Mouse (Mus musculus): Measurements from ENCODE around the gene Sult1e1. TPM values are rescaled to one million over a fixed set of nuclear protein-coding genes. Genes with fewer than 3 reads are reported as not detected.

Sult1e1 gene
- polyA plus RNA-seq, 1 experiment from 2014 or later: not detected

GRCm38 (mm10) chr5:87573490-87573889 is 17.9 kb downstream of the Sult1e1 start:
- 62% methylated on average over 5 of the region's 5 CpGs for WGBS (ENCODE audit: insufficient replicate concordance)
- H3K9ac ChIP-seq (ENCODE audit: low read depth, low read length): no peak overlapping the region
- no peaks in the 10 kb centered on the region for H3K4me1 ChIP-seq (ENCODE audit: control insufficient read depth, insufficient read depth, low read length)
- no peaks in the 10 kb centered on the region for H3K27me3 ChIP-seq (ENCODE audit: control insufficient read depth, insufficient read depth, low read length)
- no peaks in the 10 kb centered on the region for H3K36me3 ChIP-seq (ENCODE audit: control insufficient read depth, insufficient read depth, low read length)
- no peak overlapping the region for H3K27ac ChIP-seq (ENCODE audit: low read depth, low read length)
- no peak overlapping the region for H3K4me2 ChIP-seq
- no peak overlapping the region for H3K4me3 ChIP-seq (ENCODE audit: low read depth, low read length)
- H3K9me3 ChIP-seq (replicated peaks; ENCODE audit: control insufficient read depth, low read length): no peaks in the 10 kb centered on the region
- no peak for ATAC-seq (replicated peaks; ENCODE audit: insufficient number of reproducible peaks, low FRiP score, low TSS enrichment)

DNA sequence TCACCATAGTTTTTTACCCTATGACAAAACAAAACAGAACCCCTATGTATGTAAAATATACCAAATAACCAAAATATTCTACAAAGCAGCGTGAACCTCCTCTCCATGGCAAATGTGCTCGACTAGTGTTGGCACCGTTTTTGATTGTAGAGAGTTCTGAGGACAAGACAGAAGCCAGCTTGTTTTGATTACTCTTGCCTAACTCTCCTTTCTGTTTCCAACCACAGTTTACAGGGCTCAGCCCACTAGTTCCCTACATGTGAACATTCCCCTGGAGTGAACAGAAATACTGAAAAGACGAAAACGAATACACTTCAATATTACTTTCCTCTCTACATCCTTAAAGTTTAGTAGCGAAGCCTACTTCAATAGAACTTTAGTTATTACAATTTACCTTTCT is 18.6 kb downstream of the Sult1e1 start:
- Histone ChIP-seq H3K9me3 (replicated peaks; ENCODE audit: control insufficient read depth, low read length) (no peaks in the 10 kb centered on the region), H3K4me2 (no peak overlapping the region), H3K27me3 (ENCODE audit: control insufficient read depth, insufficient read depth, low read length) (no peaks in the 10 kb centered on the region), H3K4me1 (ENCODE audit: control insufficient read depth, insufficient read depth, low read length) (no peaks in the 10 kb centered on the region), H3K4me3 (ENCODE audit: low read depth, low read length) (no peak overlapping the region), H3K27ac (ENCODE audit: low read depth, low read length) (no peak overlapping the region), H3K9ac (ENCODE audit: low read depth, low read length) (no peak overlapping the region), H3K36me3 (ENCODE audit: control insufficient read depth, insufficient read depth, low read length) (no peaks in the 10 kb centered on the region)
- WGBS (ENCODE audit: insufficient replicate concordance): 80% methylated on average over 6 of the region's 6 CpGs
- ATAC-seq (replicated peaks; ENCODE audit: insufficient number of reproducible peaks, low FRiP score, low TSS enrichment): no peak

DNA sequence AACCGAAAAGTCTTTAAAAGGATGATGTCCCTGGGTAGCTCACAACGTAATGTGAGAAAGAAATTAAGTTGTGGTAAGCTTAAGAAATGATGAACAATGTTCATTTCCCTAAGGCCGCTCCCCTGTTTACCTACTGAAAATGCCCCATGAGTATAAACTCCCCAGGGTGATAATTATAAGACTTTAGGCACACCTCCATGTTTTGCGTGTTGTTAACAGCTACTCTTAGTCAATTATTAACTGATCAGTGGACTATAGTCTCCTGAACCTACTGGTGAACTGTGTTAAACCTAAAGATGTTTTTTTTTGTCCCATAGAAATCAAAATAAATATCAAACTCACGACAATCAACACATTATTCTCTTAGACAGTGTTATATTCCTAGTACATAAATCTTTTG is 22.5 kb downstream of the Sult1e1 start, which contains the start of gene Sult1d1:
Gene Sult1d1 (minus strand): TSS at position 183 of the 400 bp plus-strand sequence.
- no peak for ATAC-seq (replicated peaks; ENCODE audit: insufficient number of reproducible peaks, low FRiP score, low TSS enrichment)

DNA sequence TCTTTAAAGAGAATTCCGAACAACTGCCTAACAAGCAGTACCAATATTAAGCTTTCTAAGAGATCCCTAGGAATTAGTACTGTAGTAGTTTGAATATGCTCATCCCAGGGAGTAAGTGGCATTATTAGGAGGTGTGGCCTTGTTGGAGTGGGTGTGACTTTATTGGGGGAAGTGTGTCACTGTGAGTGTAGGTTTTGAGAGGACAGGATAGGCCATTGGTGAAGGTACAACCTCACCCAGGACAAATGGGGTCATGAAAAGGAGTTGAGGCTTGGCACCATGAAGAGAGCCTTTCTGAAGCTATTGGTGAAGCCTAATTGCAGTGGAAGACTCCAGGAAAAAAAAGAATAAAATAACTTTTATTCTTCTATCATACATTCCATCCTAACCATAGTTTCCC is 24.1 kb downstream of the Sult1e1 start:
- H3K27me3 ChIP-seq (ENCODE audit: control insufficient read depth, insufficient read depth, low read length): no peaks in the 10 kb centered on the region
- no peak for ATAC-seq (replicated peaks; ENCODE audit: insufficient number of reproducible peaks, low FRiP score, low TSS enrichment)
- no peak overlapping the region for H3K27ac ChIP-seq (ENCODE audit: low read depth, low read length)
- no peaks in the 10 kb centered on the region for H3K36me3 ChIP-seq (ENCODE audit: control insufficient read depth, insufficient read depth, low read length)
- no peak overlapping the region for H3K4me2 ChIP-seq
- H3K4me1 ChIP-seq (ENCODE audit: control insufficient read depth, insufficient read depth, low read length): no peaks in the 10 kb centered on the region
- WGBS (ENCODE audit: insufficient replicate concordance): 73% methylated on average over 1 of the region's 1 CpGs
- no peak overlapping the region for H3K9ac ChIP-seq (ENCODE audit: low read depth, low read length)
- H3K4me3 ChIP-seq (ENCODE audit: low read depth, low read length): no peak overlapping the region
- H3K9me3 ChIP-seq (replicated peaks; ENCODE audit: control insufficient read depth, low read length): no peaks in the 10 kb centered on the region

More for the DNA sequence above, 22.5 kb downstream of the Sult1e1 start, which contains the start of gene Sult1d1:
- H3K27ac ChIP-seq (ENCODE audit: low read depth, low read length): no peak within 1 kb of the TSS
- H3K9ac ChIP-seq (ENCODE audit: low read depth, low read length): no peak within 1 kb of the TSS
- no peaks in the 10 kb centered on the region for H3K4me1 ChIP-seq (ENCODE audit: control insufficient read depth, insufficient read depth, low read length)
- no peaks in the 10 kb centered on the region for H3K27me3 ChIP-seq (ENCODE audit: control insufficient read depth, insufficient read depth, low read length)
- H3K9me3 ChIP-seq (replicated peaks; ENCODE audit: control insufficient read depth, low read length): no peaks in the 10 kb centered on the region
- no peak within 1 kb of the TSS for H3K4me2 ChIP-seq
- H3K4me3 ChIP-seq (ENCODE audit: low read depth, low read length): no peak within 1 kb of the TSS
- no peaks in the 10 kb centered on the region for H3K36me3 ChIP-seq (ENCODE audit: control insufficient read depth, insufficient read depth, low read length)
- 74% methylated on average over 5 of the region's 5 CpGs for WGBS (ENCODE audit: insufficient replicate concordance)

GRCm38 (mm10) chr5:87562966-87563365 is 28.4 kb downstream of the Sult1e1 start:
- Histone ChIP-seq H3K9me3 (replicated peaks; ENCODE audit: control insufficient read depth, low read length) (no peaks in the 10 kb centered on the region), H3K9ac (ENCODE audit: low read depth, low read length) (no peak overlapping the region), H3K4me2 (no peak overlapping the region), H3K4me1 (ENCODE audit: control insufficient read depth, insufficient read depth, low read length) (no peaks in the 10 kb centered on the region), H3K4me3 (ENCODE audit: low read depth, low read length) (no peak overlapping the region), H3K36me3 (ENCODE audit: control insufficient read depth, insufficient read depth, low read length) (no peaks in the 10 kb centered on the region), H3K27me3 (ENCODE audit: control insufficient read depth, insufficient read depth, low read length) (no peaks in the 10 kb centered on the region), H3K27ac (ENCODE audit: low read depth, low read length) (no peak overlapping the region)
- ATAC-seq (replicated peaks; ENCODE audit: insufficient number of reproducible peaks, low FRiP score, low TSS enrichment): no peak

GRCm38 (mm10) chr5:87562526-87562925 is 28.9 kb downstream of the Sult1e1 start:
- WGBS (ENCODE audit: insufficient replicate concordance): 57% methylated on average over 4 of the region's 4 CpGs
- Histone ChIP-seq H3K27me3 (ENCODE audit: control insufficient read depth, insufficient read depth, low read length) (no peaks in the 10 kb centered on the region), H3K9me3 (replicated peaks; ENCODE audit: control insufficient read depth, low read length) (no peaks in the 10 kb centered on the region), H3K4me1 (ENCODE audit: control insufficient read depth, insufficient read depth, low read length) (no peaks in the 10 kb centered on the region), H3K36me3 (ENCODE audit: control insufficient read depth, insufficient read depth, low read length) (no peaks in the 10 kb centered on the region), H3K9ac (ENCODE audit: low read depth, low read length) (no peak overlapping the region), H3K4me3 (ENCODE audit: low read depth, low read length) (no peak overlapping the region), H3K4me2 (no peak overlapping the region), H3K27ac (ENCODE audit: low read depth, low read length) (no peak overlapping the region)
- no peak for ATAC-seq (replicated peaks; ENCODE audit: insufficient number of reproducible peaks, low FRiP score, low TSS enrichment)

- WGBS (ENCODE audit: insufficient replicate concordance): 58% methylated on average over 5 of the region's 5 CpGs
- Histone ChIP-seq H3K4me2 (no peak overlapping the region), H3K36me3 (ENCODE audit: control insufficient read depth, insufficient read depth, low read length) (no peaks in the 10 kb centered on the region), H3K4me3 (ENCODE audit: low read depth, low read length) (no peak overlapping the region), H3K9ac (ENCODE audit: low read depth, low read length) (no peak overlapping the region), H3K27ac (ENCODE audit: low read depth, low read length) (no peak overlapping the region), H3K4me1 (ENCODE audit: control insufficient read depth, insufficient read depth, low read length) (no peaks in the 10 kb centered on the region), H3K9me3 (replicated peaks; ENCODE audit: control insufficient read depth, low read length) (no peaks in the 10 kb centered on the region), H3K27me3 (ENCODE audit: control insufficient read depth, insufficient read depth, low read length) (no peaks in the 10 kb centered on the region)
- no peak for ATAC-seq (replicated peaks; ENCODE audit: insufficient number of reproducible peaks, low FRiP score, low TSS enrichment)
Measured at GRCm38 (mm10) chr5:87560145-87560544, 31.2 kb downstream of the Sult1e1 start.

- no peaks in the 10 kb centered on the region for H3K4me1 ChIP-seq (ENCODE audit: control insufficient read depth, insufficient read depth, low read length)
- no peak overlapping the region for H3K9ac ChIP-seq (ENCODE audit: low read depth, low read length)
- H3K27ac ChIP-seq (ENCODE audit: low read depth, low read length): no peak overlapping the region
- no peak for ATAC-seq (replicated peaks; ENCODE audit: insufficient number of reproducible peaks, low FRiP score, low TSS enrichment)
- H3K4me2 ChIP-seq: no peak overlapping the region
- 23% methylated on average over 1 of the region's 1 CpGs for WGBS (ENCODE audit: insufficient replicate concordance)
- H3K9me3 ChIP-seq (replicated peaks; ENCODE audit: control insufficient read depth, low read length): no peaks in the 10 kb centered on the region
- no peaks in the 10 kb centered on the region for H3K27me3 ChIP-seq (ENCODE audit: control insufficient read depth, insufficient read depth, low read length)
- H3K4me3 ChIP-seq (ENCODE audit: low read depth, low read length): no peak overlapping the region
- no peaks in the 10 kb centered on the region for H3K36me3 ChIP-seq (ENCODE audit: control insufficient read depth, insufficient read depth, low read length)
Measured at GRCm38 (mm10) chr5:87550935-87551334, 40.5 kb downstream of the Sult1e1 start.

- Histone ChIP-seq H3K27ac (ENCODE audit: low read depth, low read length) (no peak within 1 kb of the TSS), H3K9me3 (replicated peaks; ENCODE audit: control insufficient read depth, low read length) (no peaks in the 10 kb centered on the region), H3K4me2 (no peak within 1 kb of the TSS), H3K9ac (ENCODE audit: low read depth, low read length) (no peak within 1 kb of the TSS), H3K36me3 (ENCODE audit: control insufficient read depth, insufficient read depth, low read length) (no peaks in the 10 kb centered on the region), H3K4me3 (ENCODE audit: low read depth, low read length) (no peak within 1 kb of the TSS), H3K27me3 (ENCODE audit: control insufficient read depth, insufficient read depth, low read length) (no peaks in the 10 kb centered on the region), H3K4me1 (ENCODE audit: control insufficient read depth, insufficient read depth, low read length) (no peaks in the 10 kb centered on the region)
- ATAC-seq (replicated peaks; ENCODE audit: insufficient number of reproducible peaks, low FRiP score, low TSS enrichment): no peak
- 85% methylated on average over 2 of the region's 2 CpGs for WGBS (ENCODE audit: insufficient replicate concordance)
Measured at GRCm38 (mm10) chr5:87538111-87538510, 53.3 kb downstream of the Sult1e1 start, which contains the start of gene Sult1b1. Gene Sult1b1 (minus strand): TSS chr5:87538195.
